Comparison of ENCODE assay signal across 8 mouse cellular contexts in the genomic region with DNA sequence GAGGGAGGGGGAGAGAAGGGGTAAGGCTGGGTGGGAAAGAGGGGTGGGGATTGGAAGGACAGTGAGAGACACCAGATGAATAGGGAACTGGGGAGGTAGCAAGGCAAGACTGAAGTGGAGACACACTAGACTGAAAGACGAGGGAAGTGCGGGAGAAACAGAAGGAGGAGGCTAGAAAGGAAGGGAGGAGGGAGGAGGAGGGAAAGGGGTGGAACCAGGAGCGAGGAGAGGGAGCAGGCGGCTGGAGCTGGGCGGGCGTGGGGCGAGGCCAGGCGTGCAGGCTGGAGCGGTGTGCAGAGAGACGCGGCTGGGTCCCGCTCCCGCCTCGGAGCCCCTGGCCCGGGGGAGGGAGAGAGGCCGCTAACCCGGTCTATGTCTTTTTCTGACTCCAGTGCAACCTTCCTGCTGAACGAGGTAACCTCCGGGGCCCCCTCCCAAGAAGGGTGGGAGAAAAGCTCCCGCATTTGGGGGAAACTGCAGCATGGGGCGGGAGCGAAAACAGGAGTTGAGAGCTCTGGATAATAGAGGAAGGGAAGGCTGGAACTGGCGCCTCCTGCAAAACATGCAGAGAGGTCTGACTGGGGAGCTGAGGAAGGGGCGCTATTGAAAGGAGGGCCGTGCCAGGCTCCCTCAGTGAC. TPM values are rescaled to one million over a fixed set of nuclear protein-coding genes. Genes with fewer than 3 reads are reported as not detected.
DNase-seq lines count a peak whose midpoint lies in the region; ATAC-seq and TF ChIP-seq lines count a peak whose summit lies in the region.

No protein-coding gene starts in this region.

- no peak overlapping the region for H3K27ac ChIP-seq in layer of hippocampus, adult 2 months
- H3K27ac ChIP-seq in heart, embryonic 13.5 days (replicated peaks), result no peak overlapping the region
- peak overlapping the region; percentile 31; the same call in 1 of the 2 replicates for H3K27ac ChIP-seq in kidney, embryonic 16.5 days (ENCODE audit: low read length)
- H3K27ac ChIP-seq in lung, embryonic 16.5 days (ENCODE audit: low read length), result no peak overlapping the region

- TF ChIP-seq CTCF in layer of hippocampus, adult 2 months (conservative IDR thresholded peaks at IDR 0.05), result no peak

- ATAC-seq in heart, embryonic 13.5 days (ENCODE audit: extremely low read depth, insufficient number of reproducible peaks, low FRiP score, low TSS enrichment), result no peak
- peak; percentile 71 for ATAC-seq in kidney, embryonic 16.5 days (ENCODE audit: low FRiP score, low TSS enrichment)
- peak; percentile 78 for ATAC-seq in lung, embryonic 16.5 days (ENCODE audit: low read depth)
- no peak; the same call in 1 of the 2 replicates for ATAC-seq in megakaryocyte-erythroid progenitor cell, adult 5-6 weeks (replicated peaks; ENCODE audit: low FRiP score, low TSS enrichment, poor library complexity, severe bottlenecking)

- peaks cover 94% of the 10 kb centered on the region for H3K27me3 ChIP-seq in heart, embryonic 13.5 days (replicated peaks)
- peaks cover 25% of the 10 kb centered on the region for H3K27me3 ChIP-seq in kidney, embryonic 16.5 days (ENCODE audit: insufficient read depth, low read length)
- peaks cover 24% of the 10 kb centered on the region for H3K27me3 ChIP-seq in lung, embryonic 16.5 days (ENCODE audit: control insufficient read depth, insufficient read depth, low read depth, low read length)

- H3K4me1 ChIP-seq in heart, embryonic 13.5 days, result peaks cover 75% of the 10 kb centered on the region
- H3K4me1 ChIP-seq in kidney, embryonic 16.5 days (ENCODE audit: insufficient read depth, low read length), result peaks cover 74% of the 10 kb centered on the region
- H3K4me1 ChIP-seq in lung, embryonic 16.5 days (replicated peaks; ENCODE audit: control insufficient read depth, insufficient read depth, low read length), result peaks cover 37% of the 10 kb centered on the region

- peak overlapping the region; percentile 93 for H3K4me2 ChIP-seq in heart, embryonic 13.5 days
- peak overlapping the region; percentile 99 for H3K4me2 ChIP-seq in kidney, embryonic 16.5 days (replicated peaks; ENCODE audit: low read depth, low read length)
- peak overlapping the region; percentile 65 for H3K4me2 ChIP-seq in lung, embryonic 16.5 days (ENCODE audit: low read depth, low read length)

- no peaks in the 10 kb centered on the region for H3K36me3 ChIP-seq in heart, embryonic 13.5 days
- no peaks in the 10 kb centered on the region for H3K36me3 ChIP-seq in kidney, embryonic 16.5 days (ENCODE audit: insufficient read depth, low read length)
- H3K36me3 ChIP-seq in lung, embryonic 16.5 days (ENCODE audit: control insufficient read depth, insufficient read depth, low read length), result no peaks in the 10 kb centered on the region

- 1% methylated on average over 25 of the region's 25 CpGs for WGBS in heart, embryonic 13.5 days
- under 1% methylated on average over 15 of the region's 25 CpGs for WGBS in kidney, embryonic 16.5 days
- 0% methylated on average over 25 of the region's 25 CpGs for WGBS in lung, embryonic 16.5 days

- peak in 1 of 2 experiments; percentile 65 for DNase-seq in layer of hippocampus, adult 2 months (ENCODE audit: low spot score in 2 of 2)
- no peak for DNase-seq in layer of hippocampus, adult 9-11 months
- peak; percentile 82 for DNase-seq in embryo, embryonic 11 days
- peak; percentile 75 for DNase-seq in right cerebral cortex, adult 18-20 months

- H3K4me3 ChIP-seq in layer of hippocampus, adult 2 months, result peak overlapping the region; percentile 53
- H3K4me3 ChIP-seq in heart, embryonic 13.5 days, result peak overlapping the region; percentile 77
- peak overlapping the region; percentile 86 for H3K4me3 ChIP-seq in kidney, embryonic 16.5 days (ENCODE audit: low read length)
- peak overlapping the region; percentile 53 for H3K4me3 ChIP-seq in lung, embryonic 16.5 days (ENCODE audit: low read length)

- no peaks in the 10 kb centered on the region for H3K9me3 ChIP-seq in heart, embryonic 13.5 days
- H3K9me3 ChIP-seq in kidney, embryonic 16.5 days (ENCODE audit: low read length), result no peaks in the 10 kb centered on the region
- H3K9me3 ChIP-seq in lung, embryonic 16.5 days (ENCODE audit: control insufficient read depth, low read length), result no peaks in the 10 kb centered on the region

- H3K9ac ChIP-seq in heart, embryonic 13.5 days, result peak overlapping the region; percentile 80
- peak overlapping the region; percentile 66 for H3K9ac ChIP-seq in kidney, embryonic 16.5 days (replicated peaks; ENCODE audit: low read length)
- peak overlapping the region; percentile 66 for H3K9ac ChIP-seq in lung, embryonic 16.5 days (ENCODE audit: low read length)

RNA-seq across cellular contexts. Expression of gene Cacnb3, which starts 1.6 kb away (rescaled TPM):
- total RNA-seq in layer of hippocampus, adult 2 months (2021), result 100 to 1,000 TPM; 207 to 212 TPM
- polyA plus RNA-seq in heart, embryonic 13.5 days (2015; fragmentation: Nextera tagmentation; extraction: Ambion mirVana), result 9.5 and 10.8 TPM in 2 replicates
- polyA plus RNA-seq in kidney, embryonic 16.5 days (2015; fragmentation: Nextera tagmentation; extraction: Ambion mirVana), result 34.4 and 34.9 TPM in 2 replicates
- 21.9 and 22.7 TPM in 2 replicates for polyA plus RNA-seq in lung, embryonic 16.5 days (2015; fragmentation: Nextera tagmentation; extraction: Ambion mirVana)
- not detected in 2 replicates for total RNA-seq in megakaryocyte-erythroid progenitor cell, adult 5-6 weeks (2014; fragmentation: Nextera tagmentation)
- not detected in 2 replicates for total RNA-seq in megakaryocyte-erythroid progenitor cell, adult 5-6 weeks (2017)

RNA-seq across cellular contexts. Expression of gene Adcy6, which starts 22.4 kb away (rescaled TPM):
- 10 to 100 TPM; 49.6 to 52.4 TPM for total RNA-seq in layer of hippocampus, adult 2 months (2021)
- polyA plus RNA-seq in heart, embryonic 13.5 days (2015; fragmentation: Nextera tagmentation; extraction: Ambion mirVana), result 29.0 and 32.4 TPM in 2 replicates
- 24.4 and 26.0 TPM in 2 replicates for polyA plus RNA-seq in kidney, embryonic 16.5 days (2015; fragmentation: Nextera tagmentation; extraction: Ambion mirVana)
- 21.5 and 21.7 TPM in 2 replicates for polyA plus RNA-seq in lung, embryonic 16.5 days (2015; fragmentation: Nextera tagmentation; extraction: Ambion mirVana)
- 55.8 and 57.2 TPM in 2 replicates for total RNA-seq in megakaryocyte-erythroid progenitor cell, adult 5-6 weeks (2014; fragmentation: Nextera tagmentation)
- total RNA-seq in megakaryocyte-erythroid progenitor cell, adult 5-6 weeks (2017), result 28.8 and 45.9 TPM in 2 replicates

RNA-seq across cellular contexts. Expression of gene Ddx23, which starts 30.5 kb away (rescaled TPM):
- total RNA-seq in layer of hippocampus, adult 2 months (2021), result 10 to 100 TPM; 79.7 to 87.4 TPM
- polyA plus RNA-seq in heart, embryonic 13.5 days (2015; fragmentation: Nextera tagmentation; extraction: Ambion mirVana), result 16.5 and 20.8 TPM in 2 replicates
- polyA plus RNA-seq in kidney, embryonic 16.5 days (2015; fragmentation: Nextera tagmentation; extraction: Ambion mirVana), result 19.0 and 27.1 TPM in 2 replicates
- polyA plus RNA-seq in lung, embryonic 16.5 days (2015; fragmentation: Nextera tagmentation; extraction: Ambion mirVana), result 21.6 and 24.0 TPM in 2 replicates
- total RNA-seq in megakaryocyte-erythroid progenitor cell, adult 5-6 weeks (2014; fragmentation: Nextera tagmentation), result 79.8 and 96.4 TPM in 2 replicates
- total RNA-seq in megakaryocyte-erythroid progenitor cell, adult 5-6 weeks (2017), result 152 and 181 TPM in 2 replicates

RNA-seq across cellular contexts. Expression of gene Rnd1, which starts 45.0 kb away (rescaled TPM):
- total RNA-seq in layer of hippocampus, adult 2 months (2021), result 1 to 10 TPM; 6.4 to 6.9 TPM
- 1.3 TPM in 2 replicates for polyA plus RNA-seq in heart, embryonic 13.5 days (2015; fragmentation: Nextera tagmentation; extraction: Ambion mirVana)
- polyA plus RNA-seq in kidney, embryonic 16.5 days (2015; fragmentation: Nextera tagmentation; extraction: Ambion mirVana), result 0.45 and 0.75 TPM in 2 replicates
- 0.68 and 0.92 TPM in 2 replicates for polyA plus RNA-seq in lung, embryonic 16.5 days (2015; fragmentation: Nextera tagmentation; extraction: Ambion mirVana)
- total RNA-seq in megakaryocyte-erythroid progenitor cell, adult 5-6 weeks (2014; fragmentation: Nextera tagmentation), result 0.64 TPM in 1 of 2 replicates, not detected in the other
- total RNA-seq in megakaryocyte-erythroid progenitor cell, adult 5-6 weeks (2017), result 0.61 TPM in 1 of 2 replicates, not detected in the other

Comparison
In these comparisons a context has a peak if more than half of its experiments do, and no peak if none do; other contexts are left out.
1. ATAC-seq: peak in kidney, embryonic 16.5 days (single experiment) and lung, embryonic 16.5 days (single experiment); none in heart, embryonic 13.5 days (single experiment) and megakaryocyte-erythroid progenitor cell, adult 5-6 weeks (single experiment).
2. Peak in every context shown above with its lines, with median percentiles within 50 percentile points of each other: H3K4me3 ChIP-seq, H3K4me2 ChIP-seq and H3K9ac ChIP-seq.